Mouse (Mus musculus) forelimb bud, embryonic 11.5 days (tissue): Measurements from ENCODE around the gene Prkar2a.

ENCODE experiments used
- DNase-seq: peaks from one replicate; pipeline ENCODE4 v3.0.0-alpha.2; 2012; ENCODE audit warnings: low read depth, low spot score

Prkar2a gene

GRCm38 (mm10) chr9:108692226-108693041, 3.3 kb downstream of the Prkar2a start:
- DNase-seq = peak; percentile 57

GRCm38 (mm10) chr9:108693946-108694345, 4.8 kb downstream of the Prkar2a start:
- DNase-seq = no peak

- DNase-seq = no peak
Observed at GRCm38 (mm10) chr9:108694533-108694932, 5.4 kb downstream of the Prkar2a start.

GRCm38 (mm10) chr9:108702476-108702875, 13.4 kb downstream of the Prkar2a start:
- no peak for DNase-seq

GRCm38 (mm10) chr9:108703373-108704110, 14.4 kb downstream of the Prkar2a start:
- no peak for DNase-seq

GRCm38 (mm10) chr9:108704591-108704990, 15.5 kb downstream of the Prkar2a start:
- no peak for DNase-seq

GRCm38 (mm10) chr9:108707212-108707611, 18.1 kb downstream of the Prkar2a start:
- DNase-seq = no peak

- DNase-seq = no peak
Observed at GRCm38 (mm10) chr9:108708833-108709232, 19.7 kb downstream of the Prkar2a start.

- no peak for DNase-seq
Observed at GRCm38 (mm10) chr9:108710767-108711166, 21.7 kb downstream of the Prkar2a start.

GRCm38 (mm10) chr9:108716199-108716598, 27.1 kb downstream of the Prkar2a start:
- DNase-seq = no peak

- DNase-seq = no peak
Observed at GRCm38 (mm10) chr9:108723751-108724150, 34.6 kb downstream of the Prkar2a start.

GRCm38 (mm10) chr9:108726116-108726515, 37.0 kb downstream of the Prkar2a start:
- no peak for DNase-seq

- DNase-seq = no peak
Observed at GRCm38 (mm10) chr9:108729050-108729449, 39.9 kb downstream of the Prkar2a start.

- no peak for DNase-seq
Observed at GRCm38 (mm10) chr9:108732462-108732861, 43.3 kb downstream of the Prkar2a start.

- DNase-seq = no peak
Observed at GRCm38 (mm10) chr9:108734626-108735025, 45.5 kb downstream of the Prkar2a start.

GRCm38 (mm10) chr9:108739239-108739638, 50.1 kb downstream of the Prkar2a start:
- no peak for DNase-seq

- DNase-seq = no peak
Observed at GRCm38 (mm10) chr9:108740062-108740461, 50.9 kb downstream of the Prkar2a start.

GRCm38 (mm10) chr9:108742048-108742447, 52.9 kb downstream of the Prkar2a start:
- DNase-seq = no peak

GRCm38 (mm10) chr9:108746876-108747499, 57.9 kb downstream of the Prkar2a start:
- no peak for DNase-seq

- DNase-seq = no peak
Observed at GRCm38 (mm10) chr9:108747694-108748093, 58.6 kb downstream of the Prkar2a start.

GRCm38 (mm10) chr9:108748600-108749183, 59.6 kb downstream of the Prkar2a start:
- no peak for DNase-seq

GRCm38 (mm10) chr9:108750616-108751015, 61.5 kb downstream of the Prkar2a start:
- DNase-seq = no peak
